Mouse (Mus musculus) heart, postnatal 10 days (tissue): Measurements from ENCODE around the gene Mex3b. TPM values are rescaled to one million over a fixed set of nuclear protein-coding genes. Genes with fewer than 3 reads are reported as not detected.

Source experiments
- DNase-seq, 2 experiments: peaks; one replicate each; pipeline ENCODE4 v3.0.0; 2021
- intact Hi-C: fragments of 180-260 bp; cut with DNase I; formaldehyde crosslinking; loops from one replicate; pipeline ENCODE4 v1.15.1; 2025
- total RNA-seq, 2 experiments: library from RNA; stranded (reverse); gene quantifications; 2 replicates each; pipeline ENCODE4 v1.2.3; 2021

Mex3b gene
- total RNA-seq, 2 experiments from 2014 or later, result 7.4 to 11.4 TPM

GRCm38 (mm10) chr7:82865834-82866485, 1.2 kb upstream of the Mex3b start:
- intact Hi-C loops, result loop anchor here (1.0 to 10.0 kb wide), 4 partner anchors 146 to 1009 kb away; no protein-coding TSS in a partner anchor
- DNase-seq, result peak; percentile 98 to 99

- DNase-seq, result peak; percentile 93 to 96
- intact Hi-C loops, result loop anchor here (1.0 to 10.0 kb wide), 4 partner anchors 146 to 1008 kb away; no protein-coding TSS in a partner anchor
Measured at GRCm38 (mm10) chr7:82866486-82867270, 455 bp upstream of the Mex3b start.

GRCm38 (mm10) chr7:82868309-82869230, 1.4 kb downstream of the Mex3b start:
- intact Hi-C loops, result loop anchor here (2.0 to 10.0 kb wide), 4 partner anchors 624 to 1006 kb away; no protein-coding TSS in a partner anchor
- peak; percentile 56 to 64 for DNase-seq

GRCm38 (mm10) chr7:82869231-82870147, 2.4 kb downstream of the Mex3b start:
- peak; percentile 30 to 32 for DNase-seq
- intact Hi-C loops, result loop anchor here (2.0 to 10.0 kb wide), 4 partner anchors 623 to 1005 kb away; no protein-coding TSS in a partner anchor

- DNase-seq, result no peak
- intact Hi-C loops, result no loop called here
Measured at GRCm38 (mm10) chr7:82870148-82870513, 3.0 kb downstream of the Mex3b start.

- intact Hi-C loops, result no loop called here
- no peak for DNase-seq
Measured at GRCm38 (mm10) chr7:82876551-82876950, 9.4 kb downstream of the Mex3b start.

GRCm38 (mm10) chr7:82880016-82880415, 12.9 kb downstream of the Mex3b start:
- DNase-seq, result no peak
- intact Hi-C loops, result no loop called here

- no peak for DNase-seq
- intact Hi-C loops, result no loop called here
Measured at GRCm38 (mm10) chr7:82880700-82881099, 13.6 kb downstream of the Mex3b start.

GRCm38 (mm10) chr7:82890317-82890850, 23.3 kb downstream of the Mex3b start:
- intact Hi-C loops, result no loop called here
- no peak for DNase-seq

- intact Hi-C loops, result no loop called here
- no peak for DNase-seq
Measured at GRCm38 (mm10) chr7:82890875-82891515, 23.9 kb downstream of the Mex3b start.

- intact Hi-C loops, result no loop called here
- no peak for DNase-seq
Measured at GRCm38 (mm10) chr7:82894366-82894765, 27.2 kb downstream of the Mex3b start.

GRCm38 (mm10) chr7:82895606-82896005, 28.5 kb downstream of the Mex3b start:
- intact Hi-C loops, result no loop called here
- no peak for DNase-seq

GRCm38 (mm10) chr7:82896750-82897149, 29.6 kb downstream of the Mex3b start:
- intact Hi-C loops, result no loop called here
- DNase-seq, result no peak

GRCm38 (mm10) chr7:82899459-82900297, 32.5 kb downstream of the Mex3b start:
- DNase-seq, result no peak
- intact Hi-C loops, result no loop called here

GRCm38 (mm10) chr7:82903006-82903405, 35.9 kb downstream of the Mex3b start:
- DNase-seq, result no peak

GRCm38 (mm10) chr7:82905527-82905926, 38.4 kb downstream of the Mex3b start:
- intact Hi-C loops, result no loop called here
- peak; percentile 73 to 74 for DNase-seq

More at GRCm38 (mm10) chr7:82903006-82903405, 35.9 kb downstream of the Mex3b start:
- intact Hi-C loops, result no loop called here

GRCm38 (mm10) chr7:82907081-82907480, 39.9 kb downstream of the Mex3b start:
- no peak for DNase-seq
- intact Hi-C loops, result no loop called here
